Mouse (Mus musculus) lung, postnatal 10 days (tissue): ENCODE measurements at regions not wholly inside any gene's neighbourhood (a gene's known extent, or its start where the extent isn't known, plus 50 kb on each side); places are given as distances from the start of the nearest gene placed in this dataset.

Experiments
- DNase-seq: peaks from one replicate; pipeline ENCODE4 v3.0.0; 2021

DNA sequence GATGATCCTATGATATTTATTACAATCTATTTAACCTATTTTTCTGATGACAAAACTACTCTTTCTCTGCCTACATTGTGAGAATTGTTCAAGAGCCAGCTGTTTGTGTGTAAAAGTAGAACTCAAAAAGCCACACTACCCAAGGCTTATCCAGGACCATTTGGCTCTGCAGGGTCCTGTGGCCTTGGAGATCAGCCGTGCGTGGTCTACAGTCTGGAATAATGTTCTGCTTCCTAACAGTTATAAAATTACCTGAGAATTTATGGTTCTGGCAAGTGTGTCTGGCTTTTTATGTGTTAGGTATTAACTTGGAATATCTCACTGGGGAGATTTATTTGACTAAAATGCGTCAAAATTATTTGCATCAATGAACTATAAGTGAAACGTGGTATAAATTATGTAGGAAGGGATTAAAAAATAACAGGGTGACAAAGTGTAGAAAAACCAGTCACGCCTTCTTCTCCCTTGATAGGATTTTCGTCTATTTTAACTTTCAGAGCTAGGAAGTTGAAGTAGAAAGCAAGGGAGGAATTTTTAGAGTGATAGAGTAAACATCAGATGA lies 1789.0 kb upstream of the Gm7489 start:
- no peak for DNase-seq

DNA sequence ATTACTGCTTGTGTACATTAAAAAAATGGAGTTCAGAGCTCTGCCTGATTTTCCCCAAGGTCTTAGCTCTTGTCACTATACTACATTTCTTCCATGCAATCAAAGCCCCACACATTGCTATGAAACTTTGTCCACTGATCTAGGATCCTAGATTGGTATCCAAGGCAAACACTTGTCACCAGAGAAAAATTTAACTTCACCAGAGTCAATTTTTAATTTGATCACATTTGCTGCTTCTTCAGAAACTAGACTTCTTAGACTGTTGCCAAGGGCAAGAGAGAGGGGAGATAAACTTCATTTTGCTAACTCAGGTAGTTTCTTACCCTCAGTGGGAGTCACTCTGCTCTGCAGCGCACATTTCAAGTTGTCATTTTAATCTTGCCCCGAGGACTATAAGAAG lies 1775.9 kb upstream of the Gm7489 start:
- no peak for DNase-seq

DNA sequence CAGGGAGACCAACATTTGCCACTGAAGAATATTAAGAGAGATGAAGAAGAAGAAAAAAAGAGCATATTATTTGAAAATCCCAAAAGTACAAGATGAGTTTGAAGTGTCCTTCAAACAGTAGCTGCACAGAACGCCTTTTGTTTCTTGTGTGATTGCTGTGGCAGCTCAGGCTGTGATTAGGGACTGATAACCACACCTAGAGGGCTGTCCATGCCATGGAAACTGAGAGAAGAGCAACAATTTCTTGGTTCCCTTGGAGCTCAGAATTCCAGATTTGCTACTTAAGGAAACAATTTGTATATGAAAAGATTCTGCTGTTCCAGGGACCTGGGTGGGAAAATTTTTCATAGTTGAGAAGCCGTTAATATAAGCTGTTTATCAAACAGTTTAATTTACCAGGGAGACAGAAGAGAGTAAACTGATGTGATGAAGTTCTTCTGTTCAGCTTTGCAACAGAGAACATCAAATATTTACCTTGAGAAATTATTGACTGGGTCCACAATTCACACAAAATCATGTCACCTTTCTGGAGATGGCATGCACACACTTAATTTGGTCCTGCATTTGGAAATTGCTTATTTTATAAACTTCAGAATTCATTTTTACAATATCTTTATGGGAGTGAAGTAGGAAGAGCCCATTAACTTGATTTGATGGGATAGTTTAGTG lies 1770.2 kb upstream of the Gm7489 start:
- no peak for DNase-seq

DNA sequence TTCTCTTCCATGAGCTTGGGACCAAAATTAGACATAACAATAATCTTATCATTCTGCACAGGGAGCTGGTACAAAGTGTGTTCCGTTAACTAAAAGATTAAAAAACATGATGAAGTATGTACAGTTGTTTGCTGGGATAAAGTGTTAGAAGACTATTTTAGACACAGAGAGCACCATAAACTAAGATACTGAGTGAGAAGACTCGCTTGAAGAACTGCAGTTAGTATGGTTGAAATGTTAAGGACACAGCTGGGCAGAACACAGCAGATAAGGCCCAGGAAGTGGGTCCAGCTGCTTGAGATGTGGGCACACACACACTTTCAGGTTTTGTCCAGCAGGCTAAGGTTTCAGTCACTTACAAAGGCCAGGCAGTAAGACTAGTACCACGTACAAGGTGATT lies 1748.0 kb upstream of the Gm7489 start:
- DNase-seq: no peak

DNA sequence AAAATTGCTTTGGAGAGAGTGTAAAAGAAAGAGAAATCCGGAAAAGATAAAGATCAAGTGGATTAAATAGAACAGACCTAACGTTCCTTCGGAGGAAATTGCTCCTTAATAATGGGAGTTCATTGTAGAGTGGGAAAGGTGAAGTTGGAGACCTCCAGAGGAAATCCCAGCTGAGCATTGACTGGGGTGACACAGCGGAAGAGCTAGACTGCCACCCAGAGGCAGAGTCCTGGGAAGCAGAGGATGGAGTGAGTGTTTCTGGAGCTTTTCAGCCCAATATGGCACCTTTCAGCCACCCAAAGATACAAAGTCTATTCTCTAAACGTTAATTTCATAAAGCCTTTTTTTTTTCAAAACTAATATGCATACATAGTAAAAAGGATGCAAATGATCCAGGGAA lies 1731.3 kb upstream of the Gm7489 start:
- DNase-seq: peak; percentile 49

DNA sequence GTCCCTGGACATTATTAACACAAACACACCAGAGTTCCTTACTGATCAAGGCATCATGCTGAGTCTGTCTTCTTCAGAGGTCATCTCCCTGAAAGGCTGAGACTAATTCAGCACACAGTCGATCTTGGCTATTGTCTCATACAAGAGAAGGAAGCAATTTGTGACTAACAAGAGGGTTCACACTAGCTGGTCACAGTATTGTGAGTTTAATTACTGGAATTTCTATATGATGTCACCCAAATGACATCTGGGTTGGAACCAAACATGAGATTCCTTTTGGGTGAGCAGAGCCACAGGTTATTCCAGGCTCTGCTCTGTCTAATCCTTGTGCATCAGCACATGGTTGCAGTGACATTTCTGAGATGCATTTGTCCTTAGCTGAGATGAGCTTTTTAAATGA lies 1728.9 kb upstream of the Gm7489 start:
- DNase-seq: no peak

DNA sequence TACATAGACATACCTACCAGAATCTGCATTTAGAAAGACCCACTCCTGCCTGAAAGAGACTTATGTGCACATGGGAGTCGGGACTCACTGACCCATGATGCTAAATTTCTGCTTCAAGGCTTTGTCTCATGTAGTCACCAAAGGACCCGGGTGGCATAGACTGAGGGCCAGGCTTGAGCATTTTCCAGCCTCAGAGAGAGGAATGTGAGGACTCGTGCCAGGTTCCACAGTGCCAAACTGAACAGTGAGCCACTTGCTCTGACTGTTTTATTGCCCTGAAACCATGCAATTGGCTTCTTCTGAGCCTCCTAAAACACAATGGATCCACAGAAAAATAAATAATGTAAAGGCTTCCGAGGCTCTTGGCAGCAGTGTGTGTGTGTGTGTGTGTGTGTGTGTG lies 1727.9 kb upstream of the Gm7489 start:
- no peak for DNase-seq

DNA sequence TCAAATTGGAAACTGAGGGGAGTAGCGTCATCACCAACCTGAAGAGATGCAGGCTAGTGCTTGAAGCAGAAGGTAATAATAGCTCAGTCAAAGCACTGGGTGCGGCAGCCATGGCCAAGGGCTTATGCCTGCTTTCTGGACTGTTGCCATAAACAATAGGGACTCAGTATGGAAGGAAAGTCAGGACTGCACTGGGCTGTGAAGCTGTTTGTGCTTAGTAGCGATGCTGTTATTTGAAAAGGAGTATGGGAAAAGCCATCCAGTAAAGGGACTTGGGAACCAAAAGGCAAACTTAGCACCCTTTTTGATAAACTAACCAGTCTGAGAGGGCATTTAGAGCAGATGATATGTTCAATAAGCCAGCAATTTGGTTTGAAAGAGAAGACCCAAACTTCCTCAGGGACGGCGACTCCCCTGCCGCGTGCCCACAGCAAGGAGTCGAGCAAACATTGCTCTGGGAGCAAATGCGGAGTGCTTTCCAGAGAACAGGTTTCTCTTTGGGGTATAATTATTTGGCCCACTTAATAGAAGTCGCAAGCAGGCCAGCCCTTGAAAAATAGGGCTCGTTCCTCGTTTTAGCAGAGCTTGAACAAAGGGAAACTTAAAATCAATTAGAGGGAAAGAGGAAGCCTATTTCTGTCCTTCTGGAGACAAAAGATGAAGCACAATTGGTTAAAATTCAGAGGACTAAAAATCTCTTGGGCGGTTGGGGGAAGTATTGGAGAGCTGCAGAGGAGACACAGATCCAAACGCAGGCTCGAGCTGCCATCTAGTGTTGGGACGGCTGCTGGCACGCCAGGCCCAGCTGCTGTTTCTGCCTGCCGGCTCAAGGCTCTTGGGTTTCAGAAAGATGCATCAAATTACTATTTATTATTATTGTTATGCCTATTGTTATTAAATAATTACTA lies 1724.3 kb upstream of the Gm7489 start:
- peak; percentile 84 for DNase-seq

DNA sequence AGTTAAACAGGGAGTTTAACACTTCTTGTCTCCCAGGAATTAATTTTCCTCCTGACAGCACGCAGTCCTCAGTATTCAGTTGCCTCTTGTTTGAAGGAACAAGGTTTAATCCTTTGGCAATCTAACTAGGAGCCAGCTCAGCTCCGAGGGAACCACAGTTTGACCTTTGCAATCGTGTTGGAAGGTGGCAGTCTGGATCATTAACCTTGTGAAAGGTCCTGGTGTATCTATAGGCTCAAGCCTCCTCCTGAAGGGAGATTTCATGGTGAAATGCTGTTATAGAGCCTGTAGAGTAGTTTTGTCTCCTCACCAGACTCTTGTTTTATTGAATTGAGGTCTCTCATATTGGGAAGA lies 1723.6 kb upstream of the Gm7489 start:
- no peak for DNase-seq

DNA sequence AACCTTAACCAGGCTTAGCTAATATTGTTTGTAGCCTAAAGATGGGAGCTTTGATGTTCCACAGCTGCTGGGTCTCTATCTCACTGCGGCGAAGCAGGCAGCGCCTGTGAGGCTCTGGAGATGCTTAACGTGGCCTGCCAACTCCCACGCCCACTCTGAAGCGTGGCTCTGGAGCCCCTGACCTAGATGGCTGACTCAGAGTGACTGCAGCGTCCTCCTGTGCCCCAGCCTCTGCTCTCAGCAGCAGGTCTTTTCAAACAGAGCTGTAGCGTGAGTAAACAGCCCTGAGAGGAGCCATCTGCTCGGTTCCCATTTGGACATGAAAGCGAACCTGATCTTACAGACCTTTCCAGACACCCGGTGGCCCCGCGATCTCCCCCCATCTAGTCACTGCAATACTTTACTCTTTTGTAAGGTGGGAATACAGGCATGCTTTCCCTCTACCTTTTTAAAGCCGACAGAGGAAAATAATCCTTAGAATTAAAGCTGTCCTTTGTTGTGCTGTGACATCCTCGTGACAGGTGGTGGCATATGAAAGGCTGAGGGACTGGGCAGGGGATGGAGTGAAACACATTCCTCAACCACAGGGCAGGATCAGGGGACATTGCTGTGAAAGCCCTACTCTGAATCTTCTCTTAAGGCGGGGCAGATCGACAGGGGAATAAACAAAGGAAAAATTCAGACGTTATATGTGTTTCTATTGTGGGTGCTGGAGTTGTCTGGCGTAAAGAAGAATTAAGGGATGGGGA lies 1723.0 kb upstream of the Gm7489 start:
- DNase-seq: peak; percentile 20

DNA sequence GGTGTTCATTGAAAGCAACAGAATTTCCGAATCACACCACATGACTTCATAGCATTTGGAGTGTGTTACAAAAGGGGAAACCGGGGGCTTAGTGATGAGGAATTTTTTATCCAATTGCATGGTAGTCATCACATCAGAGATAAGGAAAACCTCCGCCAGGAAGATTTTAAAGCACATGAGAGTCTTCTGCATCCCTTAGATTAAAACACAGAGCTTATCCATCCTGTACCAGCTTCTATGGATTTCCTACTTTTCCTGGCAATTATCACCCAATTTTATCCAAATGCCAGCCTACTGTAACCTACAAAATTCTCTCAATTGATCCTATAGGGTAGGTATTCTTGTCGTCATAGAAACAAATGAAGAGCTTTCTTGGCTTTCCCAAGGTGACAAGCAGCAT lies 1718.6 kb upstream of the Gm7489 start:
- DNase-seq: no peak

DNA sequence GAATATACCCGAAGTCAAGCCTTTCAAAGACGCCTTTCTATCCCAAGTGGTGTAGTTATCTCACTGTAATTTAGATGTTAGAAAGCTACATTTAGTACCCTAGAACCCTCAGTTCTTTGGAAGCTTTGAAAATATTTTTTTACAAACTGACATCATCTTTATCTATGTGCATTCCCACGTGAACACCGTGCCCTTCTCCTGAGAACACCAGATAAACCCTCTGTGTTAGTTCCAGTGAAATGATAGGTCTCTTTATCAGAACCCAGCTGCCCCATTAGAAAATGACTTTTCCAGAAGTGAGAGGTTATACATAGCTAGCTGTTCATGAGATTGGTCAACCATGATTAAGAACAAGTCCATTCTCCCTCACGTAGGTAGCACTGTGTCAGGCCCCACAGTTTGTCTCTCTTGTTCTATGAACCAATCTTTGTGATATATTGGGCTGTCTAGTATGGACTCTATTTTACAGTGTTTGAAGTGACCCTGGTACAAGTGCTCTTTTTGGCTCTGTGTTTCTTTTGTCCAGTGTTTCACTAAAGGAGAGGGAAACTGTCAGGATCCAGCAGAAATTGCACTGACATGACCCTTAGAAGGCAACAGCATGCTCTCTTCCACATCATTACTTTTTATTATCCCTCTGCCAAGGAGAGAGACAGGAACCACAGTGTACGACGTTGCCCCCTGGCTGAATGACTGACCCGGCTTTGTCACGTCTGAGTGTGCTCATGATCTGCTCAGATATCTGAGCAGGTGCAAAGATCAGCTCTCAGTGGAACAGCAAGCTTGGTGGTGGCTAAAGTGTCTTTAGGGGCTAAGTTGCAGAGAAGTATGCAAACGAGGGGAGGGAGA lies 1717.9 kb upstream of the Gm7489 start:
- no peak for DNase-seq

DNA sequence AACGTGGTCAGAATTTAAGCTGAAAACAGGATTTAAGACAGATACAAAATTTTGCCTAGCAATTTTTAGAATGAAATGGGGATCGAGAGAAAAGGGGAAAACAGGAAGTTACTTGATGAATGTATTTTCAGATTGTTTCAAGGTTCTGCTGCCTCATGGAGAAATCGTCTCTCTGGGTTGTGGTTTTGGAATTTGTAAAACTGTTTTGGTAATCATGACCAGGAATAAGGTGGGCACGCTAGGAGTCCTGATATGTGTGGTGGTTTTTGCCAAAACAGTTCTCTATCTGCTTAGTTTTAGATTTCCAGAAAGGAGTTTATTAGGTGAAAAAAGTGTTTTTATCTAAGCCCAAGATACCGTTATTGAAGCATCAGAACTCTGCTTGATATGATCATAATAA lies 1716.9 kb upstream of the Gm7489 start:
- DNase-seq: no peak

DNA sequence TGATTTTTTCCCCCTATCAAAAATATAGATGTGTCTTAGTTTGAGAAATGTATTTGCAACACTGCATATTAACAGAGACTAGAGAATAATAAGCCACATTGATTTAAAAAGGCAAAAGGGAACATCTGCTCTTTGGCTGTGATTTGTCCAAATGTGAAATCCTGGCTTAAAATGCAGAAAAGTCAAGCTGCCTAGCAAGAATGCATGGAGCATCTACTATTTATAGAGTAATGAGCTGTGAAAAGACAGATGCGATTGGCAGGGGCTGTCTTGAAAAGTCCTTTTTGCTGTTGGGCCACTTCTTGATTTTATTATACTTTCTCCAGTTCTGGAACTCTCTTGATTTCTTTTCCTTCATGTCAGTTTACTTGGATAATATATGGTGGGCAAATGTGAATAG lies 1707.8 kb upstream of the Gm7489 start:
- DNase-seq: no peak

DNA sequence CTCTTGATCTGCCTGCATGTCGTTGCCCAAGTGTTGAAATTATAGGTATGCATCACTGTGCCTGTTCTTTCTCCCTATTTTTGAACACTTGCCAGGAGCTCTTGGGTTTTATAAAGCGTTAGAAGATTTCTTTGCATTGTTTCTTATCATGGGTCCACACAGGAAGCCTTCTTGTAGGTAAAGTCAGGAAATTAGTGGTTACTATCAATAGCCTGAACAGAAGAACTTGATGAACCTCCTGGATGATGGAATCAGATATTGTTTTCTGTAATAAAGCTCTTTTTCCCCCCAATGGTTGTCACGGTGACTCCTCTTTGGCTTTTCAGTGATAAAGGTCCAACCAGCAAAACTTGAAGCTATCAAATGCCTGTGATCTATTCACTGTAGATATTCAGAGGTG lies 1706.0 kb upstream of the Gm7489 start:
- no peak for DNase-seq

DNA sequence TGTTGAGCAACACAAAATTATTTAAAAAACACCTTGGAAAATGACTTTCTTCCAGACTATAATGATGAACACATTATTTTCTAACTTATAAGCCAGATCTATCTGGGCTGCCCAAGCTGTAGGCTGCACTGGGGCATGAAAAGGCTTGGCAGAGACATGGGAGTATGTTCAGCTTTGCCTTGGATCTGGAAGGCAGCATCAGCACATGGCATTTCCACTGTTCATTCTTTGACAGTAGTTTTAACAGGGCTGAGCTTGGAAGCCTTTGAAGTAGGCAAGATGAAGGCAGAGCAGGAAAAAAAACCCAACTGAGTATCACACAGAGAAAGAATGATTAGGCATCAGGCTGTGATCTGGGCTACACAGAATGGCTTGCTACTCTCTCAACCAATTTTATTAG lies 1705.3 kb upstream of the Gm7489 start:
- DNase-seq: no peak

DNA sequence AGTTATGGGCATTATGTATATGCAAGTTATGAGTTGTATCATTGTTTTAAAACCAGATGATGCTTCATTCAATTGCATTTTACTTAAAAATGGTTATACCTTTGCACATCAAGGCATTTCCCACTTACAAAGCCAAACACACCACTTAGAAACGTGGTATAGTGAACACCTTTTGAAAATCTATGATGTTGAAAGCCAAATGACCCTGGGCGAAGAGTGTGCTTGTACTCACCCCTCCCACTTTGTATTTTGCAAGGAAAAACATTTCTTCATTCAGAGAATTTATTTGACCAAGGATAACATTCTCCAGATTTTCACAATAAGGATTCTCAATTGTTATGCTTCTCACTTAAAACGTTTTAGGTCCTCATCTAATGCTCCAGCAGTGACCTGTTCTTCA lies 1693.5 kb upstream of the Gm7489 start:
- no peak for DNase-seq

DNA sequence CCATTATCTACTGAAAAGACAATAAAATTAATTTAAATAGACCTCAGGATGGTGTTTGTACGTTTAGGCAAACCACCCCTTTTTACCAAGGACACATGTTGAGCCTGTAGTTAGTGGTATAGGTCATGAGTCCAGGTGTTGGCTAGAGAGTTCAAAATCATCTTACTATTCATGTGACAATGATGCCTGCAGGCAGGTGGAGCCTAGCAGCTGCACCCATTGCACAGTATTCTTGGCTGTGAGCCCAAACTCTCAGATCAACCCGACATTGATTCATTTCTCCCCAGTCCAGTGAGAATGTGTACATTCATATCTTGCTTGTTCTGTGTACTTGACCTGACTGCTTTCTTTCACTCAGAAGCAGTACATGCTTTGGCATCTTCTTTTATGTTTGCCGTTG lies 1677.4 kb upstream of the Gm7489 start:
- DNase-seq: no peak

DNA sequence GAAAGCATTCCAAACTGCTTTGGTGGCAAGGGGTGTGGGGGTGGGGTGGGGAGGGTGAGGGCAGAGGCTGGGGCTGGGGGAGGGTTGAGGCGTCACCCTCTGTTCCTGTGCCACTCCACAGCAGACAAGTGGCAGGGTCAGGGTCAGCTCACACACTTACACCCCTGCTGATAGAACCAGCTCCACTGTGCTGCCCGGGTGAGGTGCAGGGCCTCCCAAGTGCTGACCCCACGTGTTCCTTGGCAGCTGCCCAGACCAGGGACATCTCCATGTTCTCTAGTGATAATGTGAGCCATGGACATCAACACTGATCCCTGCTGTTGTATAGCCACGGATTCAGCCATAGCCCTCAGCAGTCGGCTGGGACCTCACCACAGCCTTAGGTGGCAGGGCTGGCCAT lies 1652.3 kb upstream of the Gm7489 start:
- no peak for DNase-seq

DNA sequence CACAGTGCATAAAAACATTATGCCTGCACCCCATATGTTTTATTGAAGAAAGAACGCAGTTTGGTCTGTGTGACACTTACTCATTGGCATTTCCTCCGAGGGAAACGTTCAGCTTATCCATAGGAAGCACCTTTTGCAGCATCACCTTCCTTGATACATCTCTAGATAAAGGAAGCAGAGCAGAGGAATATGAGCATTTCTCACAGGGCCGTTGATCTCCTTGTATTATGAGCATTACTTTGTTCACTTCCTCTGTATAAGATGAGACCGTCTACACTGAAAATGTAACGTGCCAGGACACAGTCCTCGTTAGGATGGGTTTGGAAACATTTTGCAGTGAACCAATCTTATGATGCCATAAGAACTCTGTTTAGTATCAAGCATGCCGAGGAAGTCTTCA lies 1648.5 kb upstream of the Gm7489 start:
- peak; percentile 9 for DNase-seq

DNA sequence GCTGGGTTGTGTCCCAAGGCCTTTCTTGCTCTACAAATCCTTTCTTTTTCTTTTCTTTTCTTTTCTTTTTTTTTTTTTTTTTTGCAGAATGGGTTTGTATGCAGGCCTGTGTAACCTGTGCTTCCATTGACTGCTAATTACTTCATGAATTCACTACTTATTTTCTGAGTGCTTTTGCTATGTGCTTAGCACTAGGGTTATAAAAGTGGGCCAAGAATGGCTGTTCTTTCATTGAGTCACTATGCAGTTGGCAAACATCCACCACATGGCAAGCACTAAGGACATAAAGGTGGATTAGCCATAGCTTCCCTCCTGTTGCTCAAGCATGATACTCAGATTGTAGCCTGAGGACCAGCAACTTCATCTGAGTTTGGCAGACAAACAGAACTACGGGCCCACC lies 1641.8 kb upstream of the Gm7489 start:
- no peak for DNase-seq
